Mouse (Mus musculus) liver, embryonic 16.5 days (tissue): ENCODE results near the gene Frmd5. TPM values are rescaled to one million over a fixed set of nuclear protein-coding genes. Genes with fewer than 3 reads are reported as not detected.
"Not testable (repeated sequence)": the region's sequence is repeated elsewhere in the genome, so short reads cannot be mapped to it uniquely, and the experiment has no call there.

Experiments used
- ATAC-seq: fragments of 200-750 bp; cut with Nextera tagmentation; 2 replicates; pipeline ENCODE4 v1.8.0; 2017; ENCODE audit warnings: low read depth, mild to moderate bottlenecking, moderate number of reproducible peaks, moderate library complexity
- H3K27ac ChIP-seq: fragments of 300-500 bp; sonication (generic); 2 replicates; pipeline ENCODE4 v1.5.1; 2014; ENCODE audit warnings: mild to moderate bottlenecking, low read length
- H3K27me3 ChIP-seq: fragments of 300-500 bp; sonication (generic); 2 replicates; pipeline ENCODE4 v1.6.1; 2014; ENCODE audit warnings: low read depth, low read length, mixed read lengths; ENCODE audit not compliant: control insufficient read depth, insufficient read depth
- H3K36me3 ChIP-seq: fragments of 300-500 bp; sonication (generic); 2 replicates; pipeline ENCODE4 v1.6.1; 2014; ENCODE audit warnings: mild to moderate bottlenecking; ENCODE audit not compliant: control insufficient read depth, insufficient read depth
- H3K4me1 ChIP-seq: fragments of 300-500 bp; sonication (generic); 2 replicates; pipeline ENCODE4 v1.6.1; 2014; ENCODE audit warnings: low read depth, low read length, mixed read lengths; ENCODE audit not compliant: control insufficient read depth
- H3K4me2 ChIP-seq: fragments of 300-500 bp; sonication (generic); 2 replicates; pipeline ENCODE4 v1.6.1; 2014; ENCODE audit warnings: low read depth, low read length, mixed read lengths
- H3K4me3 ChIP-seq: fragments of 300-500 bp; sonication (generic); 2 replicates; pipeline ENCODE4 v1.5.1; 2014; ENCODE audit warnings: low read depth, mild to moderate bottlenecking, low read length
- H3K9ac ChIP-seq: fragments of 300-500 bp; sonication (generic); 2 replicates; pipeline ENCODE4 v1.6.1; 2014; ENCODE audit warnings: low read depth, low read length
- H3K9me3 ChIP-seq: fragments of 300-500 bp; sonication (generic); replicated peaks from 2 replicates; pipeline ENCODE4 v1.6.1; 2016; ENCODE audit warnings: low read length; ENCODE audit not compliant: control insufficient read depth
- WGBS: fragments of 180-500 bp; shearing (Covaris S2); extraction: QIAGEN DNeasy Blood & Tissue Kit; methylation state at CpG from one replicate; pipeline ENCODE4 v1.1.7; 2014; ENCODE audit not compliant: insufficient replicate concordance; 5-methylcytosine and 5-hydroxymethylcytosine counted together
- polyA plus RNA-seq: library from polyadenylated mRNA; unstranded; fragments of >200 nt; fragmentation: Nextera tagmentation; extraction: Ambion mirVana; gene quantifications from 2 replicates; pipeline ENCODE4 v1.2.1, GENCODE M21; 2015

The Frmd5 gene
- polyA plus RNA-seq, 1 experiment from 2014 or later = 0.18 TPM

- Histone ChIP-seq H3K27ac (0 out of 2 replicates have a peak overlapping the region, but pooled peaks have one; percentile 4), H3K27me3 (no peaks in the 10 kb centered on the region), H3K36me3 (peaks cover 14% of the 10 kb centered on the region), H3K9ac (peak overlapping the region; percentile 84), H3K9me3 (no peaks in the 10 kb centered on the region), H3K4me3 (peak overlapping the region; percentile 78), H3K4me1 (peaks cover 19% of the 10 kb centered on the region), H3K4me2 (peak overlapping the region; percentile 74)
- 53% methylated on average over 2 of the region's 2 CpGs for WGBS
- ATAC-seq = no peak
Measured at GRCm38 (mm10) chr2:121507951-121508330, 298.9 kb downstream of the Frmd5 start.

- H3K4me3 ChIP-seq = peak overlapping the region; percentile 78
- ATAC-seq = no peak
Measured at GRCm38 (mm10) chr2:121507173-121507950, 299.5 kb downstream of the Frmd5 start.

GRCm38 (mm10) chr2:121505942-121506882 is 300.7 kb downstream of the Frmd5 start, which contains the start of the genes Mfap1a and Wdr76:
TSS of gene Mfap1a (minus strand) at chr2:121506665.
TSS of gene Wdr76 (plus strand) at chr2:121506723.
- H3K4me1 ChIP-seq = peaks cover 19% of the 10 kb centered on the region
- H3K9ac ChIP-seq = peak within 1 kb of the TSS; percentile 84
- 4% methylated on average over 40 of the region's 42 CpGs for WGBS
- H3K4me2 ChIP-seq = peak within 1 kb of the TSS; percentile 74
- not testable (repeated sequence) for H3K9me3 ChIP-seq, H3K36me3 ChIP-seq, H3K27me3 ChIP-seq
- peak within 1 kb of the TSS; percentile 83 for H3K27ac ChIP-seq
- peak; percentile 96 for ATAC-seq
- H3K4me3 ChIP-seq = peak within 1 kb of the TSS; percentile 78

More at GRCm38 (mm10) chr2:121507173-121507950, 299.5 kb downstream of the Frmd5 start:
- H3K9ac ChIP-seq = peak overlapping the region; percentile 84
- H3K27me3 ChIP-seq = no peaks in the 10 kb centered on the region
- H3K4me2 ChIP-seq = peak overlapping the region; percentile 74
- peaks cover 19% of the 10 kb centered on the region for H3K4me1 ChIP-seq
- 3% methylated on average over 12 of the region's 12 CpGs for WGBS
- H3K36me3 ChIP-seq = peaks cover 14% of the 10 kb centered on the region
- 0 out of 2 replicates have a peak overlapping the region, but pooled peaks have one; percentile 4 for H3K27ac ChIP-seq
- no peaks in the 10 kb centered on the region for H3K9me3 ChIP-seq

- WGBS = 50% methylated on average over 2 of the region's 6 CpGs
Measured at GRCm38 (mm10) chr2:121501550-121501949, 305.3 kb downstream of the Frmd5 start.

More at GRCm38 (mm10) chr2:121501550-121501949, 305.3 kb downstream of the Frmd5 start:
- H3K36me3 ChIP-seq, H3K27ac ChIP-seq, H3K9me3 ChIP-seq, H3K4me2 ChIP-seq, H3K4me3 ChIP-seq, ATAC-seq, H3K27me3 ChIP-seq, H3K9ac ChIP-seq, H3K4me1 ChIP-seq: not testable (repeated sequence)

Other genes starting within 250 kb of the Frmd5 start
- 2.8 and 3.5 TPM in 2 replicates for gene Casc4, start 59.9 kb upstream of the Frmd5 start, polyA plus RNA-seq
- gene Ctdspl2, start 148.9 kb upstream of the Frmd5 start, polyA plus RNA-seq = 15.9 and 16.9 TPM in 2 replicates
- gene Mageb3, start 149.0 kb upstream of the Frmd5 start, polyA plus RNA-seq = 0.05 TPM in 1 of 2 replicates, not detected in the other
- gene Eif3j1, start 221.5 kb upstream of the Frmd5 start, polyA plus RNA-seq = 7.4 and 7.8 TPM in 2 replicates